ENCODE assay signal across 8 mouse cellular contexts in the genomic region with DNA sequence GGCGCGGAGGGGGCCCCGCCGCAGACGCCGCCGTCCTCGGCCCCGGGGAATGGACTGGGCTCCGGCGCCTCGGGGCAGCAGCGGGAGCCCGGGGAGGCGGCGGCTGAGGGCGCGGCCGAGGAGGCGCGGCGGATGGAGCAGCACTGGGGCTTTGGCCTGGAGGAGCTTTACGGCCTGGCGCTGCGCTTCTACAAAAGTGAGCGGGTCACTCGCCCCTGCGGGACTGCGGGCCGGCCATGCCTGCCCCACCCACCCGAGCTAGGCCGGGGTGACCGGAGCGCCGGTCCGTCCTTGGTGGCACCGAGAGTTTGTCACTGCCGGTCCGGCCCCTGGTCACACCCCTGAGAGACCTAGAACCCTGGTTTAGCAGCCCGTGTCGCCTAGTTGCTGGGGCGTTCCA. TPM values are rescaled to one million over a fixed set of nuclear protein-coding genes. Genes with fewer than 3 reads are reported as not detected.
DNase-seq lines count a peak whose midpoint lies in the region; ATAC-seq and TF ChIP-seq lines count a peak whose summit lies in the region.

No protein-coding gene starts in this region.

- peaks cover 12% of the 10 kb centered on the region for H3K4me1 ChIP-seq in kidney, adult 2 months (ENCODE audit: control insufficient read depth, insufficient read depth, low read length)
- H3K4me1 ChIP-seq in bone marrow, adult 2 months (ENCODE audit: control insufficient read depth, insufficient read depth, low read length), result peaks cover 3% of the 10 kb centered on the region; the same call in 1 of the 2 replicates
- H3K4me1 ChIP-seq in hindbrain, embryonic 10.5 days (replicated peaks), result peaks cover 29% of the 10 kb centered on the region
- H3K4me1 ChIP-seq in liver, embryonic 16.5 days (ENCODE audit: control insufficient read depth, low read depth, low read length), result peaks cover 52% of the 10 kb centered on the region

- H3K4me2 ChIP-seq in liver, embryonic 16.5 days (ENCODE audit: low read depth, low read length), result peak overlapping the region; percentile 69

- H3K36me3 ChIP-seq in kidney, adult 2 months (ENCODE audit: control insufficient read depth, insufficient read depth, low read length), result no peaks in the 10 kb centered on the region
- H3K36me3 ChIP-seq in hindbrain, embryonic 10.5 days, result no peaks in the 10 kb centered on the region
- no peaks in the 10 kb centered on the region for H3K36me3 ChIP-seq in liver, embryonic 16.5 days (ENCODE audit: control insufficient read depth, insufficient read depth)

- TF ChIP-seq POLR2A in kidney, adult 2 months (IDR thresholded peaks at IDR 0.05; ENCODE audit: low read depth, low read length), result no peak
- TF ChIP-seq POLR2A in bone marrow, adult 2 months (IDR thresholded peaks at IDR 0.05; ENCODE audit: borderline replicate concordance, control insufficient read depth, low read depth, low read length), result no peak

- H3K4me3 ChIP-seq in kidney, adult 2 months (ENCODE audit: insufficient read depth, low read depth, low read length), result peak overlapping the region; percentile 97
- peak overlapping the region; percentile 95 for H3K4me3 ChIP-seq in bone marrow, adult 2 months (replicated peaks; ENCODE audit: control insufficient read depth, low read depth, low read length)
- H3K4me3 ChIP-seq in hindbrain, embryonic 10.5 days, result peak overlapping the region; percentile 96
- H3K4me3 ChIP-seq in liver, embryonic 16.5 days (ENCODE audit: low read depth, low read length), result peak overlapping the region; percentile 95

- peak; percentile 76 for ATAC-seq in liver, embryonic 16.5 days (ENCODE audit: low read depth)
- ATAC-seq in neutrophil, adult 5-6 weeks (ENCODE audit: extremely low read depth, insufficient number of reproducible peaks, low FRiP score, poor library complexity, severe bottlenecking), result peak; percentile 18; the same call in 1 of the 2 replicates

- H3K27me3 ChIP-seq in kidney, adult 2 months (replicated peaks; ENCODE audit: control insufficient read depth, insufficient read depth, low read length), result no peaks in the 10 kb centered on the region
- H3K27me3 ChIP-seq in hindbrain, embryonic 10.5 days (ENCODE audit: insufficient read depth, poor library complexity, severe bottlenecking), result no peaks in the 10 kb centered on the region
- no peaks in the 10 kb centered on the region for H3K27me3 ChIP-seq in liver, embryonic 16.5 days (ENCODE audit: control insufficient read depth, insufficient read depth, low read depth, low read length)

- 1% methylated on average over 41 of the region's 42 CpGs for WGBS in kidney, adult 2 months
- WGBS in bone marrow, adult 2 months, result under 1% methylated on average over 42 of the region's 42 CpGs
- under 1% methylated on average over 42 of the region's 42 CpGs for WGBS in hindbrain, embryonic 10.5 days
- WGBS in liver, embryonic 16.5 days (ENCODE audit: insufficient replicate concordance), result under 1% methylated on average over 41 of the region's 42 CpGs

- peak; percentile 59 for DNase-seq in kidney, adult 2 months
- DNase-seq in kidney, adult 11 months, result no peak
- no peak for DNase-seq in hindbrain, embryonic 10.5 days (ENCODE audit: low spot score)
- no peak for DNase-seq in left cerebral cortex, adult 8-10 months (ENCODE audit: low spot score in 2 of 2)
- DNase-seq in right cerebral cortex, postnatal 14 days, result no peak

- no peak for TF ChIP-seq CTCF in kidney, adult 2 months (conservative IDR thresholded peaks at IDR 0.05; ENCODE audit: insufficient read depth, insufficient read length, low read depth, low read length)
- no peak for TF ChIP-seq CTCF in bone marrow, adult 2 months (IDR thresholded peaks at IDR 0.05; ENCODE audit: control insufficient read depth, insufficient read depth, low read length)

- no peaks in the 10 kb centered on the region for H3K9me3 ChIP-seq in hindbrain, embryonic 10.5 days
- H3K9me3 ChIP-seq in liver, embryonic 16.5 days (replicated peaks; ENCODE audit: control insufficient read depth, low read length), result no peaks in the 10 kb centered on the region

- H3K27ac ChIP-seq in kidney, adult 2 months (ENCODE audit: insufficient read depth, low read depth, low read length), result peak overlapping the region; percentile 78
- H3K27ac ChIP-seq in bone marrow, adult 2 months (ENCODE audit: control insufficient read depth, insufficient read depth, low read depth, low read length, poor library complexity), result peak overlapping the region; percentile 95
- peak overlapping the region; percentile 98 for H3K27ac ChIP-seq in hindbrain, embryonic 10.5 days
- H3K27ac ChIP-seq in liver, embryonic 16.5 days (ENCODE audit: low read length), result peak overlapping the region; percentile 91

- H3K9ac ChIP-seq in liver, embryonic 16.5 days (ENCODE audit: low read depth, low read length), result peak overlapping the region; percentile 94

RNA-seq across cellular contexts. Expression of gene Acbd3, which starts 0.3 kb away (rescaled TPM):
- polyA plus RNA-seq in kidney, adult 2 months (2012; rRNA removed), result 9.6 and 12.1 TPM in 2 replicates
- 11.7 and 16.1 TPM in 2 replicates for polyA plus RNA-seq in bone marrow, adult 2 months (2011; ENCODE audit: insufficient read depth, insufficient read length, low replicate concordance, missing spikeins)
- polyA plus RNA-seq in hindbrain, embryonic 10.5 days (2016; fragmentation: Nextera tagmentation; extraction: Ambion mirVana), result 15.1 and 16.5 TPM in 2 replicates
- 8.1 and 8.4 TPM in 2 replicates for polyA plus RNA-seq in liver, embryonic 16.5 days (2015; fragmentation: Nextera tagmentation; extraction: Ambion mirVana)
- 89.5 and 91.6 TPM in 2 replicates for total RNA-seq in neutrophil, adult 5-6 weeks (2017)
- 10 to 100 TPM; 32.2 to 34.0 (median 33.1) TPM for total RNA-seq in left cerebral cortex, adult 8-10 months (2022)

RNA-seq across cellular contexts. Expression of gene Mixl1, which starts 29.3 kb away (rescaled TPM):
- not detected in 2 replicates for polyA plus RNA-seq in kidney, adult 2 months (2012; rRNA removed)
- polyA plus RNA-seq in bone marrow, adult 2 months (2011; ENCODE audit: insufficient read depth, insufficient read length, low replicate concordance, missing spikeins), result 0.56 and 1.3 TPM in 2 replicates
- 0.14 TPM in 1 of 2 replicates, not detected in the other for polyA plus RNA-seq in hindbrain, embryonic 10.5 days (2016; fragmentation: Nextera tagmentation; extraction: Ambion mirVana)
- polyA plus RNA-seq in liver, embryonic 16.5 days (2015; fragmentation: Nextera tagmentation; extraction: Ambion mirVana), result 0.18 and 0.27 TPM in 2 replicates
- total RNA-seq in neutrophil, adult 5-6 weeks (2017), result 0.12 TPM in 1 of 2 replicates, not detected in the other
- not detected for total RNA-seq in left cerebral cortex, adult 8-10 months (2022)
